Mouse (Mus musculus) heart, embryonic 11.5 days (tissue): ENCODE results near the gene Sufu. TPM values are rescaled to one million over a fixed set of nuclear protein-coding genes. Genes with fewer than 3 reads are reported as not detected.

ENCODE experiments used
- ATAC-seq: fragments of 200-750 bp; cut with Nextera tagmentation; replicated peaks from 2 replicates; pipeline ENCODE4 v1.8.0; 2017; ENCODE audit warnings: moderate library complexity; ENCODE audit not compliant: insufficient number of reproducible peaks, low FRiP score, low TSS enrichment
- H3K27ac ChIP-seq: fragments of 300-500 bp; sonication (generic); 2 replicates; pipeline ENCODE4 v1.5.1; 2014; ENCODE audit warnings: mild to moderate bottlenecking, low read depth, low read length
- H3K27me3 ChIP-seq: fragments of 300-500 bp; sonication (generic); 2 replicates; pipeline ENCODE4 v1.6.1; 2014; ENCODE audit warnings: mild to moderate bottlenecking, low read length, mixed read lengths; ENCODE audit not compliant: control insufficient read depth, insufficient read depth
- H3K36me3 ChIP-seq: fragments of 300-500 bp; sonication (generic); 2 replicates; pipeline ENCODE4 v1.6.1; 2014; ENCODE audit warnings: mild to moderate bottlenecking, low read length, moderate library complexity, mixed read lengths; ENCODE audit not compliant: control insufficient read depth, insufficient read depth
- H3K4me1 ChIP-seq: fragments of 300-500 bp; sonication (generic); 2 replicates; pipeline ENCODE4 v1.6.1; 2014; ENCODE audit warnings: low read length; ENCODE audit not compliant: control insufficient read depth, insufficient read depth
- H3K4me2 ChIP-seq: fragments of 300-500 bp; sonication (generic); 2 replicates; pipeline ENCODE4 v1.6.1; 2014; ENCODE audit warnings: mild to moderate bottlenecking, moderate library complexity
- H3K4me3 ChIP-seq: fragments of 300-500 bp; sonication (generic); 2 replicates; pipeline ENCODE4 v1.5.1; 2014; ENCODE audit warnings: low read depth, low read length
- H3K9ac ChIP-seq: fragments of 300-500 bp; sonication (generic); 2 replicates; pipeline ENCODE4 v1.6.1; 2014; ENCODE audit warnings: mild to moderate bottlenecking, low read depth, low read length, moderate library complexity
- H3K9me3 ChIP-seq: fragments of 300-500 bp; sonication (generic); replicated peaks from 2 replicates; pipeline ENCODE4 v1.6.1; 2016; ENCODE audit warnings: low read length; ENCODE audit not compliant: control insufficient read depth
- WGBS: fragments of 180-500 bp; shearing (Covaris S2); extraction: QIAGEN DNeasy Blood & Tissue Kit; methylation state at CpG from one replicate; pipeline ENCODE4 v1.1.7; 2014; ENCODE audit not compliant: insufficient replicate concordance; 5-methylcytosine and 5-hydroxymethylcytosine counted together
- polyA plus RNA-seq: library from polyadenylated mRNA; unstranded; fragments of >200 nt; fragmentation: Nextera tagmentation; extraction: Ambion mirVana; gene quantifications from 2 replicates; pipeline ENCODE4 v1.2.1, GENCODE M21; 2014

Gene Sufu
- polyA plus RNA-seq = 21.5 and 24.4 TPM in 2 replicates

DNA sequence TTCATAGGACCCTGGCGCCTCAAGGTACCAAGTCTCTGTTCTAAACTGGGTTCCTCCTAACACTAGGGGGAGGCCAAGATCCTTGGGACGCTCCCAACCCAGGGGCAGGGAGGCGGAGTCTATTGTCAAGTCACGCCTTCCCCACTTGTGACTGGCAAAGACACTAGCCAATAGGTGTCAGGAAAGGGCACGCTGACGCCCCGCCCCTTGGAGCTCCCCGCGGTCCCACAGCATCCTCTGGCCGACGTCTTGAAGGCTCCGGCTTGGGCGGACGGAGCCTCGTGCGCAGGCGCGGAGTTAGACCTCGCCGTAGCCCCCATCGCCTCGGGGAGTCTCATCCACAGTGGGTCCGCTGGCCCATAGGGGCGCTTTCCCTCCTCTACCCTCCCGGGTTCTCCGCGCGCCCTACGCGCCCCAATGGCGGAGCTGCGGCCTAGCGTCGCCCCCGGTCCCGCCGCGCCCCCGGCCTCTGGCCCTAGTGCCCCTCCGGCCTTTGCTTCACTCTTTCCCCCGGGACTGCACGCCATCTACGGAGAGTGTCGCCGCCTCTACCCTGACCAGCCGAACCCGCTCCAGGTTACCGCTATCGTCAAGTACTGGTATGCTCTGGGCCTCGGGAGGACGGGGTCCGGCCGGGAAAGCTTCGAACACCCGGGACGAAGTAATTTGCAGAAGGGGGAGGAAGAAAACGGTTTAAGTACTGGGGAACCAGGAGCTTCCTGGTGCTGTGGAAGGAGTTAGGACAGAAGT is at the start of gene Sufu:
Gene Sufu, plus strand, starts transcription at position 211 of the 750 bp plus-strand sequence.
- peak; percentile 81 for ATAC-seq
- peak within 1 kb of the TSS; percentile 90 for H3K4me3 ChIP-seq
- H3K27me3 ChIP-seq = no peaks in the 10 kb centered on the region
- H3K36me3 ChIP-seq = no peaks in the 10 kb centered on the region
- peak within 1 kb of the TSS; percentile 66 for H3K27ac ChIP-seq
- H3K4me2 ChIP-seq = peak within 1 kb of the TSS; percentile 94
- peak within 1 kb of the TSS; percentile 77 for H3K9ac ChIP-seq
- WGBS = under 1% methylated on average over 53 of the region's 57 CpGs
- H3K4me1 ChIP-seq = peaks cover 41% of the 10 kb centered on the region
- no peaks in the 10 kb centered on the region for H3K9me3 ChIP-seq

DNA sequence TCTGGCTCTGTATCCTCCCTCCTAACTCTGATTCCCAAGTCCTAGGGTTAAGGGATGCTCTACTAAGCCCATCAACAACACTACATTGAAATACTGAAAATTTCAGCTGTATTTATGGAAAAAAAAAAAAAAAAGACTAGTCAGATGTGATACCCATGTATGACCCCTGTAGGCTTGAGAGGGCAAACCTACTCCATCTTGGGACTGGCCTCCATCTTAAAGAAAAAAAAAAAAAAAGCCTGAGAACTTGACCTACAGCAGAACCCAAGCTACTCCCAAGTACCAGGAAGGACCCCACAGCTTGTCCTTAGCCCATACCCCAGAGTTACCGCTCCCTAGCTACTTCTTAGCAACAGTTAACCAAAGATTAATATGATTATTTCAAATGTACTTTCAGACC is 49.5 kb upstream of the Sufu start:
- no peak overlapping the region for H3K27ac ChIP-seq
- H3K9me3 ChIP-seq = no peaks in the 10 kb centered on the region
- ATAC-seq = no peak
- H3K4me3 ChIP-seq = no peak overlapping the region
- H3K9ac ChIP-seq = no peak overlapping the region
- 80% methylated on average over 1 of the region's 1 CpGs for WGBS
- H3K36me3 ChIP-seq = no peaks in the 10 kb centered on the region
- no peak overlapping the region for H3K4me2 ChIP-seq
- peaks cover 38% of the 10 kb centered on the region for H3K27me3 ChIP-seq
- H3K4me1 ChIP-seq = peaks cover 6% of the 10 kb centered on the region; the same call in 1 of the 2 replicates

DNA sequence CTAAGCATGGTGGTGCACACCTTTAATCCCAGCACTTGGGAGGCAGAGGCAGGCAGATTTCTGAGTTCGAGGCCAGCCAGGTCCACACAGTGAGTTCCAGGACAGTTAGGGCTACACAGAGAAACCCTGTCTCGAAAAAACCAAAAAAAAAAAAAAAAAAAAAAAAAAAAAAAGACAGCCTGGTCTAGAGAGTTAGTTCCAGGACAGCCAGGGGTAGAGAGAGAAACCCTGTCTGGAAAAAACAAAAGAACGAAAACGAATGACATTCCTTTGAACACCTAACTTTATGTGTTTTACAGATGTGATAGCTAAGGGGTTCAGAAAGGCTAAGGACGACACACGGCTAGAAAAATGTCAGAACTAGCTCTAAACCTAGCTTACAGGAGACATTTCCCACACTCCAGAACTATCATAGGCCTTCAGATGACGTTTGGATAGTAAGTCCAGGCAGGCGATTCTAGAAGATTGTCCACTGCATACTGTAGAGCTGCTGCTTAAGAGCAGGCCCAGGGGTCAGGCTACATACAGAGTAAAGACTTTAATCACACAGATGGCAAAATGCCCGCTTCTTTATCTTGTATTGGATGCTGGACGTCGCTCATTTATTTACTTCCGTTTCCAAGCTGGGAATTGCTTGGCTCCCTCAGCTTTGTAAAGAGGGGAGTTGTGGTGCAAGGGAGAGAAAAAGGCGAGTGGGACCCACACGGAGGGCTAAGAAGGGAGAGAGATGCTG is 48.6 kb upstream of the Sufu start:
- peaks cover 6% of the 10 kb centered on the region; the same call in 1 of the 2 replicates for H3K4me1 ChIP-seq
- ATAC-seq = no peak
- peak overlapping the region; percentile 72 for H3K9ac ChIP-seq
- H3K4me2 ChIP-seq = peak overlapping the region; percentile 97
- peaks cover 38% of the 10 kb centered on the region for H3K27me3 ChIP-seq
- peak overlapping the region; percentile 51 for H3K4me3 ChIP-seq
- no peaks in the 10 kb centered on the region for H3K36me3 ChIP-seq
- no peak overlapping the region for H3K27ac ChIP-seq
- WGBS = 33% methylated on average over 14 of the region's 14 CpGs
- no peaks in the 10 kb centered on the region for H3K9me3 ChIP-seq

DNA sequence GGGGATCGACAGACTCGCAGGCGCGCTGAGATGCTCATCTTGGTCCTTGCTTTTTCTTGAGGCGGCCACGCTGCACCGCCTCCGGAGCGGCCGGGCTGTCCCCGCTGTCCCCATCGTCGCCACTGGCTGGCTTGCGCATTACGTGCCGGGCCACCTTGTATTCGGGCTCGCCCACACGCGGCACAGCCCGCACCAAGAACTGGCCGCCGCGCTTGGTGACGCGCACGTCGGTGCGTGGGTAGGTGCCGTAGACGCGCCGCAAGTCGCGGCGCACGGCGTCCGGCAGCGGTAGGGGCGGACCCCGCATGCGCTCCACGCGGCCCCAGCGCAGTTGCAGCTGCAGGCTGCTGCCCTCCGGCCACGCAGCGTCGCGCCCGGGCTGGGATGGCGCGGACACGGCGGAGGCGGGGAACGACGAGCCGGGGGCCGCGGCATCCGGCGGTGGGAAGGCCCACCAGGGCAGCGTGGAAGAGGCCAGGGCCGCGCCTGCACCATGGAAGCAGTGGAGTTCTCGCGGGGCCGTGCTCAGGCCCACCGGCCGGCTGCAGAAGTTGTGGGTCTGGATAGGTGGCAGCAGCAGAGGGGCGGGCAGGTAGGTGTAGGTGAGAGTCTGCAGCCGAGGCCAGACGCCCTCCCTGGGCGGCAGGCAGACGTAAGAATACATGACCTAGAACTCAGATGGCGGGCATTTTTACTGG is 47.8 kb upstream of the Sufu start:
- Histone ChIP-seq H3K4me3 (peak overlapping the region; percentile 51), H3K9me3 (no peaks in the 10 kb centered on the region), H3K4me2 (peak overlapping the region; percentile 97), H3K27ac (no peak overlapping the region), H3K36me3 (no peaks in the 10 kb centered on the region), H3K9ac (peak overlapping the region; percentile 72), H3K27me3 (peaks cover 34% of the 10 kb centered on the region), H3K4me1 (peaks cover 6% of the 10 kb centered on the region; the same call in 1 of the 2 replicates)
- peak; percentile 29; the same call in 1 of the 2 replicates for ATAC-seq
- 1% methylated on average over 78 of the region's 78 CpGs for WGBS

DNA sequence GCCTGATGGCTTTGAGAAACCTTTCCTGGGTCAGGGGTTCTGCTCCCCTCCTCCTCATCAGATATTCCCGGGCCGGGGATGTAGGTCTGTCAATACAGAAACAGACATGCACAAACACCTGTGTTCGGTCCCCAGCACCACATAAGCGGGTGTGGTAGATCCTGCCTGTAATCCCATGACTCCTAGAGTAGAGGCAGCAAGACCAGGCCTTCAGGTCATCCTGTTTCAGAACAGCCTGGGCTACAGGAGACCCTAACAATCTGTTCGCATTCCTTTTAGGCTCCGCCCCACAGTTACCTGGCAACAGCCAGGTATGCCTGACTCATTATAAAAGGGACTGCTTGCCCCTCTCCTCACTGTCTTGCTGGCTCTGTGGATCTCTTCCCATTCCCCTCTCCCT is 47.1 kb upstream of the Sufu start:
- H3K27me3 ChIP-seq = peaks cover 34% of the 10 kb centered on the region
- WGBS = 30% methylated on average over 6 of the region's 6 CpGs
- peak overlapping the region; percentile 97 for H3K4me2 ChIP-seq
- H3K36me3 ChIP-seq = no peaks in the 10 kb centered on the region
- H3K9me3 ChIP-seq = no peaks in the 10 kb centered on the region
- no peak; the same call in 1 of the 2 replicates for ATAC-seq
- no peak overlapping the region for H3K27ac ChIP-seq
- H3K4me3 ChIP-seq = peak overlapping the region; percentile 51
- H3K9ac ChIP-seq = peak overlapping the region; percentile 72
- peaks cover 6% of the 10 kb centered on the region; the same call in 1 of the 2 replicates for H3K4me1 ChIP-seq

DNA sequence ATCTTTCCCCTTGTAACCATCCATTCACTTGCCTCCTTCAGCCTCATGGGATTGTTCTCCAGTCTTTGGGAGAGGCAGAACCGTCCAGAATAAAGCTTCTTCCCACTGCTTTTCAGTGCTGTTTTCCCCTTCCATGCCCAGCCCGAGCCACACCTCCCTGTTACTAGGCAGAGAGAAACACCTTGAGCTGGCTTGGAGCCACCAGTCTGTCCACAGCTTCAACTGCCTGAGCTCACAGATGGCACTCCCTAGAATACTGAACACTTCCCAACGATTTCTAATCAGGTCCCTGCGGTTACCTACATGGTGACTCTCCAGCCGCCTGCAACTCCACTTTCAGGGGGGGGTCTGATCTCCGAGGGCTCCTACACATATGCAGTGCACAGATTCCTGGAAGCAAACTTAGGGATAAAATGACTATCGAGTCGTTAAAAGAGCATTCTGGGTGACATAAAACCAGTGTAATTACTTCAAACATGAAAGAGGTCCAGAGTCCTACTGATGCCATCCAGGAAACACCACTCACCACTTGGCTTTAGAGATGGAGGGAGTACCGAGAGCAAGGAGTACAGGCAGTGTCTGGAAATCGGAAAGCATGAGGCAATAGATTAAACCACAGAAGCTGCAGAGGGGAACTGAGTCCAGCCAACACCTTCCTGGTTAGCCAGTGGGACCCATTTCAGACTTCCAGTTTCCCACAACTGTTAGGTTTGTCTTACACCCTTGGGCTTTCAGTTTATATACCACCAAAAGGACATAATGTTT is 46.3 kb upstream of the Sufu start, which contains the start of gene 2310034G01Rik:
Gene 2310034G01Rik, minus strand, starts transcription at position 135 of the 765 bp plus-strand sequence.
- Histone ChIP-seq H3K4me1 (peaks cover 6% of the 10 kb centered on the region; the same call in 1 of the 2 replicates), H3K27ac (no peak within 1 kb of the TSS), H3K27me3 (peaks cover 31% of the 10 kb centered on the region), H3K9ac (peak within 1 kb of the TSS; percentile 72), H3K36me3 (no peaks in the 10 kb centered on the region), H3K4me2 (peak within 1 kb of the TSS; percentile 97), H3K4me3 (peak within 1 kb of the TSS; percentile 51), H3K9me3 (no peaks in the 10 kb centered on the region)
- no peak for ATAC-seq
- WGBS = 47% methylated on average over 10 of the region's 10 CpGs

DNA sequence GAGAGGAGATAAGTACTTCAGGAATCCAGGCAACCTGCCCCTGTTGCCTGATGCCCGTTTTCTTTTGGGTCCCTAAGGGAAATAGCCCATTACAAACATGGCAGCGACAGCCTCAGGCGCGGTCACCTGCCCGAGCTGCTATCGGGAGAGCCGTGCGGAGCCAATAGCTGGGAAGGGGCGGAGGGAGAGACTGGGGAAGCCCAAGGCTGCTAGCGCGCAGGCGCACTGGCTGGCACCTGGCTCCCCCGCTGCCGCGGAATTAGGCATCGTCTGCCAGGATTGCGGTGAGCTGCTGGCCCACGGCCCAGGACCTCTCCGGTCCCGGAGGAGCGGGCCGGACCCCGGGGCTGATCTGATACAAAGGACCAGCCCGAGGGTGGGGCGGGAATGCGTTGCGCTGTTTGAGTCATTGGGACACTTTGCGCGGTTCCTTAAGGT is 40.0 kb upstream of the Sufu start:
- H3K9ac ChIP-seq = peak overlapping the region; percentile 66
- H3K27ac ChIP-seq = no peak overlapping the region
- peak overlapping the region; percentile 51 for H3K4me3 ChIP-seq
- peaks cover 5% of the 10 kb centered on the region for H3K4me1 ChIP-seq
- peak; percentile 84 for ATAC-seq
- H3K9me3 ChIP-seq = no peaks in the 10 kb centered on the region
- WGBS = 1% methylated on average over 29 of the region's 29 CpGs
- H3K27me3 ChIP-seq = peaks cover 20% of the 10 kb centered on the region
- H3K4me2 ChIP-seq = peak overlapping the region; percentile 86
- H3K36me3 ChIP-seq = no peaks in the 10 kb centered on the region
